In genomic region chr2:92954404-92955114, GRCm38 (mm10) we compare ENCODE assay signal across 9 mouse cellular contexts. TPM values are rescaled to one million over a fixed set of nuclear protein-coding genes. Genes with fewer than 3 reads are reported as not detected.
DNase-seq lines count a peak whose midpoint lies in the region; ATAC-seq lines count a peak whose summit lies in the region.
"Had no signal": no experiment of that assay in that cellular context is flagged by ENCODE, and none has a peak within 500 bp of the region (broad histone marks: within the 10 kb centered on the region; RNA-seq: fewer than 3 reads in every experiment).

No protein-coding gene starts in this region.

- H3K27me3 ChIP-seq in hindbrain, embryonic 11.5 days (ENCODE audit: control insufficient read depth, insufficient read depth, low read length): no peaks in the 10 kb centered on the region
- no peaks in the 10 kb centered on the region for H3K27me3 ChIP-seq in hindbrain, embryonic 16.5 days (replicated peaks; ENCODE audit: control insufficient read depth, insufficient read depth, low read length)

- H3K9ac ChIP-seq in hindbrain, embryonic 11.5 days (ENCODE audit: low read depth, low read length): no peak overlapping the region
- H3K9ac ChIP-seq in hindbrain, embryonic 16.5 days (ENCODE audit: low read depth, low read length): no peak overlapping the region

- H3K36me3 ChIP-seq in hindbrain, embryonic 11.5 days (ENCODE audit: control insufficient read depth, insufficient read depth, low read length): no peaks in the 10 kb centered on the region
- no peaks in the 10 kb centered on the region; the same call in 1 of the 2 replicates for H3K36me3 ChIP-seq in hindbrain, embryonic 16.5 days (ENCODE audit: control insufficient read depth, insufficient read depth, low read length)

- no peak for ATAC-seq in hindbrain, embryonic 11.5 days (ENCODE audit: low FRiP score)
- ATAC-seq in hindbrain, embryonic 16.5 days: no peak
- peak; percentile 97 for ATAC-seq in megakaryocyte progenitor cell, adult 5-6 weeks (replicated peaks; ENCODE audit: poor library complexity)

- no peaks in the 10 kb centered on the region for H3K4me1 ChIP-seq in hindbrain, embryonic 11.5 days (replicated peaks; ENCODE audit: control insufficient read depth, insufficient read depth, low read length)
- H3K4me1 ChIP-seq in hindbrain, embryonic 16.5 days (ENCODE audit: control insufficient read depth, insufficient read depth, low read depth, low read length): no peaks in the 10 kb centered on the region

- no peaks in the 10 kb centered on the region for H3K9me3 ChIP-seq in hindbrain, embryonic 11.5 days (ENCODE audit: control insufficient read depth, low read length)
- H3K9me3 ChIP-seq in hindbrain, embryonic 16.5 days (ENCODE audit: control insufficient read depth, low read length): peaks cover 5% of the 10 kb centered on the region

- H3K4me2 ChIP-seq in hindbrain, embryonic 11.5 days (replicated peaks; ENCODE audit: low read depth, low read length): no peak overlapping the region
- H3K4me2 ChIP-seq in hindbrain, embryonic 16.5 days (ENCODE audit: low read length): no peak overlapping the region

- H3K4me3 ChIP-seq in hindbrain, embryonic 11.5 days (ENCODE audit: low read depth, low read length): no peak overlapping the region
- H3K4me3 ChIP-seq in hindbrain, embryonic 16.5 days (ENCODE audit: low read length): no peak overlapping the region

- 41% methylated on average over 11 of the region's 11 CpGs for WGBS in hindbrain, embryonic 11.5 days
- WGBS in hindbrain, embryonic 16.5 days: 31% methylated on average over 11 of the region's 11 CpGs

- peak; percentile 80 for DNase-seq in hindbrain, embryonic 11.5 days (ENCODE audit: low spot score)
- DNase-seq in Muller cell, postnatal 12 days (ENCODE audit: inconsistent ontology term): peak; percentile 32
- DNase-seq in cerebellum, adult 8-10 months: peak; percentile 91
- peak; percentile 31 for DNase-seq in gastrocnemius, postnatal 25 days
- DNase-seq in layer of hippocampus, postnatal 10 days (ENCODE audit: low spot score in 2 of 2): peak; percentile 75 to 78
- peak; percentile 83 for DNase-seq in thymus, postnatal 0 days (ENCODE audit: low spot score)

- H3K27ac ChIP-seq in hindbrain, embryonic 11.5 days (ENCODE audit: low read depth, low read length): no peak overlapping the region
- H3K27ac ChIP-seq in hindbrain, embryonic 16.5 days (ENCODE audit: low read depth, low read length): no peak overlapping the region
- H3K27ac ChIP-seq: macrophage had no signal

RNA-seq across cellular contexts. Expression of gene Syt13, which starts 39.7 kb away (rescaled TPM):
- 15.4 and 25.0 TPM in 2 replicates for polyA plus RNA-seq in hindbrain, embryonic 11.5 days (2014; fragmentation: Nextera tagmentation; extraction: Ambion mirVana)
- 61.7 and 66.6 TPM in 2 replicates for polyA plus RNA-seq in hindbrain, embryonic 16.5 days (2015; fragmentation: Nextera tagmentation; extraction: Ambion mirVana)
- total RNA-seq in gastrocnemius, postnatal 25 days (2021): under 1 TPM in 1 of 2 experiments, not detected in 1; 0.15 TPM
- total RNA-seq in layer of hippocampus, postnatal 10 days (2021): 10 to 100 TPM; 88.5 to 89.7 TPM
- not detected in 2 replicates for total RNA-seq in megakaryocyte progenitor cell, adult 5-6 weeks (2015)
- not detected in 2 replicates for total RNA-seq in megakaryocyte progenitor cell, adult 5-6 weeks (2017)
- 22.7 and 28.2 TPM in 2 replicates for polyA plus RNA-seq in thymus, postnatal 0 days (2015; fragmentation: Nextera tagmentation; extraction: Ambion mirVana)

Comparison
In these comparisons a context has a peak if more than half of its experiments do, and no peak if none do; other contexts are left out.
1. DNase-seq: peak in every context shown above with its lines; median percentile 91 in cerebellum, adult 8-10 months; 83 in thymus, postnatal 0 days; 80 in hindbrain, embryonic 11.5 days; 76 in layer of hippocampus, postnatal 10 days; 32 in Muller cell, postnatal 12 days; 31 in gastrocnemius, postnatal 25 days.
2. RNA of gene Syt13, which starts 39.7 kb away (total RNA-seq): 88.5 to 89.7 TPM in layer of hippocampus, postnatal 10 days; 0.15 TPM in gastrocnemius, postnatal 25 days and not detected in megakaryocyte progenitor cell, adult 5-6 weeks; every median in the first group is over 10 times any median in the second.